Mouse (Mus musculus) spleen, adult 12 weeks (tissue): ENCODE data around the gene Olfr1058.
"Not testable (repeated sequence)": the region's sequence is repeated elsewhere in the genome, so short reads cannot be mapped to it uniquely, and the experiment has no call there.

Experiments
- DNase-seq: peaks from one replicate; pipeline ENCODE4 v3.0.0; 2022; ENCODE audit warnings: low spot score

Gene Olfr1058

DNA sequence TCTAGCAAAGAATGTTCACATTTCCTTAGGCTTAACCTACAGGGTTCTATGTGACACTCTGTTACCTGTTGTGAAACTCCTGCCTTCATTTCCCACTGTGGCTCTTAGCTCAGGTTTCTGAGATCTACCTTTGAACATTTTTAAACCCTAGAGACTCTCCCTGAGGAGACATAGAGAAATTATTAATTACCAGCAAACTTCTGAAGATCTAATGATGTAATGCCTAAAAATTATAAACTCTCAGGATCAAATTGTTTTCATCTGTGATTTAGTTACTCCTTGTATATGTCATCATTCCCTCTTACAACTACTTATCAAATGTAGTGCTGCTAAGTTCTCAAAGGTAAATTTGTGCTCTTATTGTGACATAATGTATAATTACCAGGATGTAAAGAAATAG lies at the start of gene Olfr1058:
Gene Olfr1058, minus strand, starts transcription at position 101 of the 400 bp plus-strand sequence.
- DNase-seq, result not testable (repeated sequence)

- not testable (repeated sequence) for DNase-seq
These were observed 40.1 kb upstream of the Olfr1058 start for GRCm38 (mm10) chr2:86428511-86428910.

- DNase-seq, result not testable (repeated sequence)
These were observed 38.3 kb upstream of the Olfr1058 start, which contains the start of gene Olfr1062 for GRCm38 (mm10) chr2:86426649-86427048. Olfr1062 (minus strand) TSS chr2:86426749.

DNA sequence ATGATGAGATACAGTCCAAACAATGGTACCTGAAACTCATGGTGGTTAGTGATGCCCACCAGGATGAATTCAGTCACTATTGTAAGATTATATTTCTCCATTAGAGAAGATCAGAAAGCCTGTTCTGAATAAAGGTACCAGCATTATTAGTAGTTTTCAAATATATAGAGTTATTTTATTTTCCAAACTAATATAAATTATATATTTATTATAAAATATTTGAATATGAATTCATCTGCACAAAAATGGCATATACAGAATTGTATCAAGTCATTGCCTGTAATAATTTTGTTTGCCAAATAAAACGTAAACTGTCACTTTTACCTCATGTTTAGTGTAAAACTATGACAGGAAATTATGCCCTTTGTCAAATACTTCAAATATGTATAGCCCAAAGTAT lies 25.6 kb upstream of the Olfr1058 start, which contains the start of gene Olfr1061:
Gene Olfr1061, minus strand, starts transcription at position 101 of the 400 bp plus-strand sequence.
- DNase-seq, result no peak

DNA sequence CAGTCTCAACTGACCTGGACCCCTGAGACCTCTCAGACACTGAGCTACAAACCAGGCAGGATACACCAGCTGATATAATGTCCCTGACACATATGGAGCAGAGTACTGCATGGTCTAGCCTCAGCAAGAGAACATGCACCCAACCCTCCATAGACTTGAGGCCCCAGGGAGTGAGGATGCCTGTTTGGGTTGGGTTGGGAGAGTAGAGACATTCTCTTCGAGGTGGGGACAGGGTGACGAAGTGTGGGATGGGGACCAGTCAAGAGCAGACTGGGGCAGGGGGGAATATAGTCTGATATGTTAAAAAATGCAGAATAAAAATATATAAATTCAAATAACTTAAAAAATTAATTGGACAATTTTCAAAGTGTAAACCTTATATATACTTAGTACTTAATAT lies 6.8 kb upstream of the Olfr1058 start:
- no peak for DNase-seq

- DNase-seq, result no peak
These were observed 10.1 kb downstream of the Olfr1058 start, which contains the start of gene Olfr1057 for GRCm38 (mm10) chr2:86378293-86378692. Olfr1057 (minus strand) TSS chr2:86378393.

- DNase-seq, result not testable (repeated sequence)
These were observed 22.0 kb downstream of the Olfr1058 start for GRCm38 (mm10) chr2:86366342-86366741.

DNA sequence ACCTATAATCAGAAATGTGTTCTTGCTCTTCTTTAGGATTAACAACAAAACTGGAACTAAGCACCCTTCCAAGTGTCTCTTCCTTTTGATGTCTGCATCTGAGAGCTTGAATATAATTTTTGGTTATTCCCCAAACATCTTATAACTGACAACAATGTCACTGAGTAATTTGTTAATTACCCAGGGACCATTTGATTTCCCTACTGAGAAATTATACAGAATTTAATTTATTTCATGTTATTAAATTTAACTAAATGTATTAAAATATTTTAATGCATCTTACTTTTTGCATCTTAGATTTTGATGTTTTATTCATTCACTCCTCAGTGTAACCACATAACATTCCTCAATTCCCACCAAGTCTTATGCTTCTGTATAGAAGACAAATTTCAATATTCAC lies 26.0 kb downstream of the Olfr1058 start, which contains the start of gene Olfr1056:
Gene Olfr1056, minus strand, starts transcription at position 101 of the 400 bp plus-strand sequence.
- DNase-seq, result no peak

GRCm38 (mm10) chr2:86351751-86352150 lies 36.6 kb downstream of the Olfr1058 start:
- not testable (repeated sequence) for DNase-seq

GRCm38 (mm10) chr2:86350184-86350583 lies 38.2 kb downstream of the Olfr1058 start, which contains the start of gene Olfr1055:
Olfr1055 (minus strand) TSS chr2:86350284.
- no peak for DNase-seq

- no peak for DNase-seq
These were observed 53.0 kb downstream of the Olfr1058 start, which contains the start of gene Olfr1054 for GRCm38 (mm10) chr2:86335333-86335732. Olfr1054 (minus strand) TSS chr2:86335433.
